Mouse (Mus musculus) testis, postnatal 14 days (tissue): ENCODE results near the gene Nit1.

Source experiments
- DNase-seq: peaks from one replicate; pipeline ENCODE4 v3.0.0; 2021; ENCODE audit warnings: low spot score

Nit1 gene

GRCm38 (mm10) chr1:171345225-171346094 lies at the start of gene Nit1, which contains the start of gene Pfdn2:
TSS of gene Nit1 (minus strand) at chr1:171345646.
TSS of gene Pfdn2 (plus strand) at chr1:171345670.
- DNase-seq = peak; percentile 93

- no peak for DNase-seq
Observed at GRCm38 (mm10) chr1:171390101-171390500, 44.7 kb upstream of the Nit1 start.

DNA sequence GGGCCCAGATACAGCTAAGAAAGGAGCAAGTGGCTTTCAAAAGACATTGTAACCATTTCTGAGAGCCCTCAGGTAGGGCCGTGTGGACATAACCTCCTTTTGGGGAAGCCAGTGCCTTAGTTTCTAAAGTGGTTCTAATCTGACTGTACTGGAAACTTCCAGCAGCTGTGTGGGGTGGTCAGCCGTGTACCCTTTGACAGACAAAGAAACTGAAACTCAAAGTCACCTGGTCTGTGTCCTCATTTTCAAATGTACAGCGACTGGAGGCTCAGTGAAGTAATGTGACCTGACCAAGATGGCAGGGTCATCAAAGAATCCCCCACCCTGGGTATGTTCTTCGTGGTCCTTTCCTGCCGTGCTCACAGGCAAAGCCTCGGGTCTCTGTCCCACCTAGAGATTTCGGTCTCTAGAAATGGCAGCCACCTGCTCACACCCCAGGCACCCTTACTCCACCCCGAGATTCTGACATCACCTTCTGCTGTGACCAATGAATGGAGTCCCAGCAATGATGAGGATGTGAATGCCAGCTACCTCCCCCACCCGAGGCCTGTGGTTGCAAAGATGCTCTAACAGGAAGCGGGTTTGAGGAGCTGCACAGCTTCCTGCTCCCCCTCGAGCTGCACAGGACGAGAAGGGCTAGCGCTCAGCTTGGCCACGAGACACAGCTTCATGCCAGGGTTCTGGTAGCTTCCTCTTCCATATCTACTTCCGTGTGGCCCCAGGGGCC lies 43.1 kb upstream of the Nit1 start, which contains the start of gene Arhgap30:
Arhgap30 (plus strand) TSS at position 579 of the 727 bp plus-strand sequence.
- DNase-seq = no peak

GRCm38 (mm10) chr1:171387099-171387498 lies 41.7 kb upstream of the Nit1 start:
- no peak for DNase-seq

GRCm38 (mm10) chr1:171385171-171385570 lies 39.7 kb upstream of the Nit1 start:
- no peak for DNase-seq

DNA sequence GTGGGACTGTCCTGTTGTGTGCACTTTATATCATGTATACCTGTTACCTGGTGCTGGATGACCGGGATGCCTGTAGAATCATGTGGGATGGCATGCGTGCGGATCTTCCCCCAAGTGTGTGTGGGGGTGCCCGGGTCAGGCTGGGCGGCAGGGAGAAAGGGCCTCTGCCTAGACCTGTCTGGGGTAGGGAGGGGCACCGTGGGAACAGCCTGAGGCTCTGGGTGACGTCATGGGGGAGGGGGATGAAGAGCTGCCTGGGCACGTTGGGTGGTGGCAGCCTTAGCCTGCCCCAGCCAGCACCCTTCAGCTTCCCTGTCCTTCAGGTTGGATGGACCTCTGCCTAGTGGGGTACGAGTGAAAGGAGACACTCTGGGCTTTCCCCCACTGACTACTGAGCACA lies 38.9 kb upstream of the Nit1 start:
- no peak for DNase-seq

DNA sequence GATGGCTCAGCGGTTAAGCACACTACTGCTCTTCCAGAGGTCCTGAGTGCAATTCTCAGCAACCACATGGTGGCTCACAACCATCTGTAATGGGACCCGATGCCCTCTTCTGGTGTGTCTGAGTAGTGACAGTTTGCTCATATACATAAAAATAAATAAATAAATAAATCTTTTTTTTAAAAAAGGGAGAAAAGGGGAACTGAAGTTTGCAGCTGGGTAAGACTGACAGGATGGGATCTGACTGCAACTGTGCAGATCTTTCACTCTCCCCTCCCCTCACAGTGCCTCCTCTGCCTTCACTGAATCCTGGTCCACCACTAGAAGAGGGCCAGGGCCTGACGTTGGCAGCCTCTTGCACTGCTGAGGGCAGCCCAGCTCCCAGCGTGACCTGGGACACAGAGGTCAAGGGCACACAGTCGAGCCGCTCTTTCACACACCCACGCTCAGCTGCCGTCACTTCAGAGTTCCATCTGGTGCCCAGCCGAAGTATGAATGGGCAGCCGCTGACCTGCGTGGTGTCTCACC lies 36.7 kb upstream of the Nit1 start:
- no peak for DNase-seq

DNA sequence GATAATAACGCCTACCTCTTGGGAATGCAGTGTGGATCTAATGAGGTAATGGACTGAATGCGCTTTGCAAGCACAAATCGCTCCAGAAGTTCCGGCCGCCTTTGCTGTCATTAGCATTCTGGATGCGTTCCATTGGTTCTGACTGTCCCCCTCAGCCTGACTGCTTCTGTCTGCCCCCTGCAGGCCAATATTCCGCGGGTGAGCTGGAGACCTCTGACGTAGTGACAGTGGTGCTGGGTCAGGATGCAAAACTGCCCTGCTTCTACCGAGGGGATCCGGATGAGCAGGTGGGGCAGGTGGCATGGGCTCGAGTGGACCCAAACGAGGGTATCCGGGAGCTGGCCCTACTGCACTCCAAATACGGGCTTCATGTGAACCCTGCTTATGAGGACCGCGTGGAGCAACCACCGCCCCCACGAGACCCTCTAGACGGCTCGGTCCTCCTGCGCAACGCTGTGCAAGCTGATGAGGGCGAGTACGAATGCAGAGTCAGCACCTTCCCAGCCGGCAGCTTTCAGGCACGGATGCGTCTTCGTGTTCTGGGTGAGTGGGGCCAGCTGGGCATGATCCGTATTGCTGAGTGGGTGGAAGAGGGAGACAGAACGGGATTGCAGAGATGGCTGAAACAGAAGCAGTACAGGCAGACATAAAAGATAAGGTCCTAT lies 34.6 kb upstream of the Nit1 start:
- DNase-seq = peak; percentile 51

GRCm38 (mm10) chr1:171378298-171378697 lies 32.9 kb upstream of the Nit1 start:
- no peak for DNase-seq

- no peak for DNase-seq
Observed at GRCm38 (mm10) chr1:171375646-171376097, 30.2 kb upstream of the Nit1 start.

GRCm38 (mm10) chr1:171373946-171374345 lies 28.5 kb upstream of the Nit1 start:
- DNase-seq = no peak

DNA sequence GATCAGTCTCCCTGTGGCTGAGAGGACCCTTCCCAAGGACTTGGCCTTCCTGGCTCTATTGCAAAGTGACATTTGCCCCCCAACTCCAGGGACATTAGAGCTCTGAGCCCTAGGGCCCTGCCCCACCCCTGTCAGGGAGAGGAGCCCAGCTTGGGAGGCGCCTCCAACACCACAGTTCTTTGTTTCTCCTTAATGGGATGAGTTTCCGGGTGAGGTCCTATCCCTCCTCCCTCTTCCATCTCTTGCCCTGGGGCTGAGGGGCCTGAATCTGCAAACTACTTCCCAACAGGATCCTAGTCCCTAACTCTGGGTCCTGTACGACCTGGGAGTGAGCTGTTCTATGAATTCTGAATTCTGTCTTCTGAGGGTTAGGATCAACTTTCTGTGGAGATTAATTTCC lies 27.4 kb upstream of the Nit1 start:
- no peak for DNase-seq

DNA sequence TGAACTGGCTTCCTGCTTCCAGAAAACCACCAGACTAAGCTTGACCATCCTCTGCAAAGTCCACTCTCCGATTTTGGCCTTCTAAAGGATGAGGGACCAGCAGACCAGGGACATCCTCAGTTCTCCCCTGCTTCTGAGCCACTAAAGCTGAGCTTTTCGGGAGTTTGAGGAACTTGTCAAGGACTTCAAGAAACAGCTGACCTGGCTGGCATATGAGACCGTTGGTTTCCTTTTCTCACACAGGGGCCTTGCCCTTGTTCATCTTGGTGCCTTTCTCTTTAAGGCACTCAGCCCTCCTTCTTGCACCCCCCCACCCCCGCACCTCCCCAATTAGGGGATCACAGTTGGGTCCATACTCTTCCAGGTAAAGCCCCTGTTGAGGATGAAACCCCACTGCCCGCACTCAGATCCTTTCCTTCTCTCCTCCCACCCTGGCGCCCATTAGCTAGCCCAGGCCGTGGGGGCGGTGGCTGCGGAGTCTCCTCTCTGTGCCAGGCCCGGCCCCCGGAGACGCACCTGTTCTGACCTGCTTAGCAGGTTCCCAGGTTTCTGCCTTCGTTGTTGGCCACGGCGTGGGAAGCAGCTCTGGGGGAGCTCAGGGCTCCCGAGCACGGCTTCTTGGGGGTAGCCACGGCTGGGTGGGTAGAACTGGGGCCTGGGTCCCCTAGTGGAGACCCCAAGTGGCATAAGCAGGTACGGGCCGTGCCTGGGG lies 24.6 kb upstream of the Nit1 start, which contains the start of gene Nectin4:
Nectin4 (plus strand) TSS at position 255 of the 712 bp plus-strand sequence.
- peak; percentile 21 for DNase-seq

DNA sequence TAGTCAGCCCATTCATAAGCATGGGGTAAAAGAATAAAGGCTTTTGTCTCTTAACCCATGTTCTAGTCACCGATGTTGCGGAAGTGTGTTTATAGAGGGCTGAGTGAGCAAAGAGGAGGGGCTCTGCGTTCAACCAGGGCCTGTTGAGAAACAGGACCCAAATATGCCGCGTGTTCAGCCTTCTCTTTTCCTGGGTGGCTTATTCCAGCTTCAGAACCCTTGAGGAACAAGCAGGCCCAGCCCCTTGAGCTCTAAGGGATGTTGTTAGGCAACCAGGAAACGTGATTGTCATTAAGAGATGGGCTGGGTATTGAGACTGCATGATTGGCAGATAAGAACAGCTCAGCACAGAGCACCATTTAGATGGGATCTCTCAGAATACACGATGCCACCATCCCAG lies 20.5 kb upstream of the Nit1 start:
- DNase-seq = no peak

DNA sequence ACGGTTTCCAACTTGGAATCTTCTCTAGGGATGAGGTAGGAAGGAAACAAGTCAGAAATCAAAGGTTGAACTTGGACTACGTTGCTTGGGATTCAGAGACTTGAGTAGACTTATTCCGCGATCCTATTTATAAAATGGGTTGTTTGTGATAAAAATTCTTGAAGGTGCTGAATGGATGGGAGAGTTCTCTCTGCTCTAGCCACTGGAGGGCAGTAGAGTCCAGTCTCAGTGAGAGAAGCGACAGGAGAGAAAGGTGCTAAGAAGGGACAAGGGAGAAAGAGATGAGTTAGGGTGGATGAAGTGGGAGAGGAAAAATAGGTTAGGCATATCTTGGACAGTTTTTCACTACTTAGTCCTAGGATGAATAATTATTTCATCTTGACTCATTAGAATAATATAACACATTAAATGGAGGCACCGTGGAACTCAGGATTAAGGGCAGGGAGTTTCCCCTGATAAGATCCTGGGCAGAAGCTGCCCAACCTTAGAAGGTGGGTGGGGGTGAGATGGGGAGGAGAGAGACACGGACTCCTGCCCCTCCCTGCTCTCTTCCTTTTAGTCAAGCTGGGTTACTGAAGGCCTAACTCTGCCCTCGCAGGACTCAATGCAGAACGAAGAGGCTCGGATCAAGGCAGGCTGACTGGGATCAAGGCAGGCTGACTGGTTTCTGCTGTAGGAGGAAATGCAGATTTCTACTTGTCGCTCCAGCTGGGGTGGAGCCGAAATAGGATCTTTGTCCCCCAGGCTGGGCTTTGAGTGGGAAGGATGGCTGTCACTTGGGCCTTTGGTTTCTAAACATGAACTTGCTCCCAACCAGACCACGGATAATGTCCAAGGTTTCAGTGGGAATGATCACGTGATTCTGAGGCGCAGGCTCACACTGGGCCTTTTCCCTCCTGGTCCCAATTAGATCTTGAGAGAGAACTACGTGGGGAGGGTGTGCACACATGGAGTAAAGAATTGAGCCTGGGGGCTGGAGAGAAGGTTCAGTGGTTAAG lies 16.0 kb upstream of the Nit1 start:
- DNase-seq = peak; percentile 63

DNA sequence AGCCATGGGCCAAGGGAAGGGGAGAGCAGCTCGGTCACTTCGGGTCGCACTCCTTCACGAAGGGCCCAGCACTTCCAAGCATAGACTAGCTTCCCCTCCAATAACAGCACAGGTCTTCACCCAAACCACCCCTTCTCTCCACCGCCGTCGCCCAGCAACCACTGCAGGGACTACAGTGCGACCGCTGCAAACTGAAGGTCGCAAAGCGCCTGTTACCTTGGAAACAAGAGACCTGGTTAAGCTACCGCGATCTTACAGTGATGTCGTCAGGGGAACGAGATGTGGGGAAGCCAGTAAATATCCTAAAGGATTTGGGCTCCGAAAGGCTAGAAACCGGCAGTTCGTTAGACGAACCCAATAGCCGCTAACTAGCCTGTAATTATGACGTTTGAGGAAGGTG lies 15.2 kb upstream of the Nit1 start, which contains the start of gene Klhdc9:
Klhdc9 (minus strand) TSS at position 143 of the 400 bp plus-strand sequence.
- peak; percentile 89 for DNase-seq

- DNase-seq = no peak
Observed at GRCm38 (mm10) chr1:171360253-171360652, 14.8 kb upstream of the Nit1 start.

- DNase-seq = no peak
Observed at GRCm38 (mm10) chr1:171358421-171358820, 13.0 kb upstream of the Nit1 start.

GRCm38 (mm10) chr1:171356814-171357213 lies 11.4 kb upstream of the Nit1 start:
- no peak for DNase-seq

GRCm38 (mm10) chr1:171355812-171356340 lies 10.4 kb upstream of the Nit1 start:
- no peak for DNase-seq
